Mouse (Mus musculus): ENCODE data around the gene Prkci.
A peak's percentile ranks its signal among the peaks of the same experiment; 100 is the strongest.

Prkci gene

GRCm38 (mm10) chr3:31085000-31085399 lies 89.5 kb downstream of the Prkci start:
- DNase-seq (ENCODE audit: low spot score) = no peak

DNA sequence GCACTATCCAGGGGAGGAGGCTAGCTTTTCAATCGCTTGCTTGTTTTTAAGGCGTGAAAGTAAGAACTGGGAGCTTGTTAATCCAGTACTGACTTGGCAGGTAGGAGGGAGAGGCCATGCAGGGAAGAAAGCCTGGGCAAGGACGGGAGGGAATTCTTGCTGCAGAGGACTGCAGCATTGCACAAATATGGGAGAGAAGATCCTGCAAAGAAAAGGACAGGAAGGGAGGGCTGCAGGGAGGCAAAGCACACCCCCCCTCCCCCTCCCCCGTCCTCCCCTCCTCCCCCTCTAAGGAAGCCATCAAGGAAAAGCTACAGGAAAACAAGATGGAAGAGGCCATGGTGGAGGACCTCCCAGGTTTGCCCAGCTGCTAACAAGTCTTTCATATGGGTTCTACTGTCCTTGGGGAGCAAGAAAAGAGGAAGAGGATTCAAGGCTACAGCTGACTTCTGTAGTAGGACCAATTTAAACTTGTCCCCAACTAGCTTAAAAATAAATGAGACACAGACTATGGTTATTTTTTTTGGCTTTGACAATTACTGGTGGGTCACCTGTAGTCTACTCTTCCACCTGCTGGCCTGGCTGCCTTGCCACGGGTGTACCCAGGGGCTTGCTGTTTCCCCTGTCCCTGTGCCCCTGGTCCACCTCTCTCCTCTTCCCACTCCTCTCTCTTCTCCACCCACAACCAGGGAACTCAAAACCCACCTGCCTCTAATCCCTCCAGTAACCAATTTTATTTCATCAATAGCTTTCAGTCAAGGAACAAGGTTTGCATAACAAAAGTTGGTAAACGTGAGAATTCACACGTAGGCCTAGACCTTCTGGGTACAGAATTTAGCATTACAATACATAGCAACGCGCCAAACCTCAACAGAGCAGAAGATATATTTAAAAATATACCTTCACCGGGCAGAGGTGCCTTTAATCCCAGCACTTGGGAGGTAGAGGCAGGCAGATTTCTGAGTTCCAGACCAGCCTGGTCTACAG lies 93.5 kb downstream of the Prkci start:
- no peak for DNase-seq (ENCODE audit: low spot score)

GRCm38 (mm10) chr3:31089956-31090355 lies 94.4 kb downstream of the Prkci start:
- no peak for DNase-seq (ENCODE audit: low spot score)

GRCm38 (mm10) chr3:31093196-31093595 lies 97.6 kb downstream of the Prkci start:
- DNase-seq (ENCODE audit: low spot score) = peak; percentile 74

DNA sequence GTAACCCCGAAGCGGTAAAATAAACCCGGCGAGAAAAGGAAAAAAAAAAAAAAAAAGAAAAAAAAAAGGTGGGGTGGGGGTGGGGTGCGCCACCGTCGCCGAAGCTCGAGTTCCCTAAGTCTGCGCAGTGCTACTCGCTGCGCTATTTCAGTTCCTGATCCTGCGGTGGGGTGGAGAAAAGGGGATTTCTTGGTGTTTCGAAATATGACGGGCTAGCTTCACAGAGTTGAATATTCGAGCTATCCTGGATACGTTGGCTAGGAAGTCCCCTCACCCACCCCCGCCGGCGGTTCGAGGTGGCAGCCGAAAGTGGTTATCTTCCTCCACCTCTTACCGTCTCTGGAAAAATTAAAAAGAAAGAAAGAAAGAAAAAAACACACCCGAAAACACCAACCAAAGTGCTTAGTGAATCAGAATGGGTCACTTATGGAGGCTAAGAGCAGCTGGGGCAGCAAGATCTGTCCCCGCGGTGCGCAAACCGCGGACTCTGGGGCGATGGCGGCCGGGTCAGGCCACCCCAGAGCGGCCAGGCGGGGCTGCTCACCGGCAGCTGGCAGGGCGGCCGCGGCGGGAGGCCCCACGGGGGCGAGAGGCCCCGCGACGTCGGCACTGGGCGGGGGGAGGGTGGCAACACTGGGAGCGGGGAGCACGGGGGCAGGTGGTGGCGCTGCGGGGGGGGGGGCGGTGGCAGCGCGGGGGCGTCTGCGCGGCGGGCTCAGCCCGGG lies 98.2 kb downstream of the Prkci start:
- peak; percentile 74 for DNase-seq (ENCODE audit: low spot score)

DNA sequence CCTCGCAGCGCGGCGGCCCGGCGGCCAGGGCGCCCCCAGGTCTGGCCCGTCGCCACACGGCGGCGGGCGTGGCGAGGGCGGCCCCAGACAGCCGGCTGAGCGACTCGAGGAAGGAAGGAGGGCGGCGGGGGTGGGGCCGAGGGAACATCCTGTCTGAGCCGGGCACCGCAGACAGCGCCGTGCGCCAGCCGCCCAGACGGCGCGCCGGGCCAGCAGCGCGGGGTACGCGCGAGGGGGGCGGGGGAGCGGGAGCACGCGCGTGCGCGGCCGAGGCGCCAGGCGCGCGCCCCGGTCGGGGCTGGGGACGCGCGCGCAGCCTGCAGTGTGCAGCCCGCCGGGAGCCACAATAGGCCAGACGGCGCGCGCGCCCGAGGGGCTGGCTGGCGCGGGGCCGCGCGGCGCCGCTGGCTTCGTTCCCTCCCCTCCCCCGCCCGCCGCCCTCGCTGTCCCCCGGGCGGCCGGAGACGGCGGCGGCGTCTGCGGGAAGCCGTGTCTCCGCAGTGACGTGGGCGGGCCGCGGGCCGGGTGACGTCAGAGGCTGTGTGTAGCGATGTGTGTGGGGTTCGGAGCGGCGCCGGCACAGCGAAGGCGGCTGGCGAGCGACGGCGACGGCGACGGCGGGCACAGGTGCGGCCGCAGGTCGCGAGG lies 99.1 kb downstream of the Prkci start, which contains the start of gene Skil:
TSS of gene Skil (plus strand) at position 528 of the 648 bp plus-strand sequence.
- peak; percentile 94 for DNase-seq (ENCODE audit: low spot score)

DNA sequence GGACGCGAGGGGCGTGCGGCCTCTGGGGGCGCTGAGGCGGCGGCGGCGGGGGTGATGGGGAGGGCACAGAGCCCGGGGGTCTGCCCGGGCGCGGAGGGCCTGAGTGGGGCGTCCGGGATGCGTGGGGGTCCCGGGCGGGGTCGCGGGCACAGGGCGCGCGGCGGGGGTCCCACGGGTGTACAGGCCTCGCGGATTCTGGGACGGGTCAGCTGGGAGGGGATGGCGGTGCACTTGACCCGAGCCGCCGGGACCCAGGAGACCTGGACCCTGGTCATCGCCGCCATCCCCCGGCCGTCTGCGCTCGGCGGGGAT lies 99.6 kb downstream of the Prkci start:
- no peak for DNase-seq (ENCODE audit: low spot score)

GRCm38 (mm10) chr3:31095491-31096154 lies 100.1 kb downstream of the Prkci start:
- peak; percentile 64 for DNase-seq (ENCODE audit: low spot score)

GRCm38 (mm10) chr3:31096155-31097101 lies 100.9 kb downstream of the Prkci start:
- no peak for DNase-seq (ENCODE audit: low spot score)

DNA sequence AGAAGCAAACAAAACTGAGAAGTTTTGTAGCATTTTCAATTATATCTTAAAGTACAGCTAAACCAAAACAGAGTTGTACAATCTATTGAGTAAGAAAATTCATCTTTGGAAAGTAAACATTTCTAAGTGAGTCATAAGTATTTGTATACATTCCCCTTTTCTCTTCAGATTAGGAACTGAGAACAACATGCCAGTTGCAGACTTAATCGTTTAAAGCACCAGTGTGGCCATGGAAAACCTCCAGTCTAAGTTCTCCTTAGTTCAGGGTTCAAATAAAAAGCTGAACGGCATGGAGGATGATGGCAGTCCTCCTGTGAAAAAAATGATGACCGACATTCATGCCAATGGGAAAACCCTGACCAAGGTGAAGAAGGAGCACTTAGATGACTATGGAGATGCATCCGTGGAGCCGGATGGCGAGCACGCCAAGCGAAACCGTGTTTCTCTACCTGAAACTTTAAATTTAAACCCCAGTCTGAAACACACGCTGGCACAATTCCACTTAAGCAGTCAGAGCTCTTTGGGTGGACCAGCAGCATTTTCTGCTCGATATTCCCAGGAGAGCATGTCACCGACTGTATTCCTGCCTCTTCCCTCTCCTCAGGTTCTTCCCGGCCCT lies 101.7 kb downstream of the Prkci start:
- DNase-seq (ENCODE audit: low spot score) = no peak

DNA sequence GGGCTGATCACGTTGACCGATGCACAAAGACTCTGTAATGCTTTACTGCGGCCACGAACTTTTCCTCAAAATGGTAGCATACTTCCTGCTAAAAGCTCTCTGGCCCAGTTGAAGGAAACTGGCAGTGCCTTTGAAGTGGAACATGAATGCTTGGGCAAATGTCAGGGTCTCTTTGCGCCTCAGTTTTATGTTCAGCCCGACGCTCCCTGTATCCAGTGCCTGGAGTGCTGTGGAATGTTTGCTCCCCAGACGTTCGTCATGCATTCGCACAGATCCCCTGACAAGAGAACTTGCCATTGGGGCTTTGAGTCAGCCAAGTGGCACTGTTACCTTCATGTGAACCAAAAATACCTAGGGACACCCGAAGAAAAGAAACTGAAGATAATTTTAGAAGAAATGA lies 102.4 kb downstream of the Prkci start:
- no peak for DNase-seq (ENCODE audit: low spot score)

DNA sequence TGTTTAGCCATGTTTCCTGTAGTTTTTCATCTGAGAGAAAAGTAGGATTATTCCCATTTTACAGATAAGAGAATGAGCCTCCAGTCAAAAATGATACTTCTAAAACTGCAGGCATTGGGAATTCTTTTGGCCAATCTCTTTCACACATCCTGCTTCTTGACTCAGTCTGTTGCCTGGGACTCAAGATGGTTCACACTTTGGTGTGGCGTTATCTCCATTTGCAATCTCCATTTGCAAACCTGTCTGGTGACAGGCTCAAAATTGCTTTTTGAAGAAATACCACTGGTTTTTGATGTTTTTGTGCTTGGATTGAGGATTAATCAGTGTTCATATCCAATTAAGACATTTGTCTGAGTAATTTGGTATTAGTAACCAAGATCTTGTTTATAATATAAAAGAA lies 103.0 kb downstream of the Prkci start:
- no peak for DNase-seq (ENCODE audit: low spot score)

GRCm38 (mm10) chr3:31100026-31100425 lies 104.5 kb downstream of the Prkci start:
- DNase-seq (ENCODE audit: low spot score) = no peak

DNA sequence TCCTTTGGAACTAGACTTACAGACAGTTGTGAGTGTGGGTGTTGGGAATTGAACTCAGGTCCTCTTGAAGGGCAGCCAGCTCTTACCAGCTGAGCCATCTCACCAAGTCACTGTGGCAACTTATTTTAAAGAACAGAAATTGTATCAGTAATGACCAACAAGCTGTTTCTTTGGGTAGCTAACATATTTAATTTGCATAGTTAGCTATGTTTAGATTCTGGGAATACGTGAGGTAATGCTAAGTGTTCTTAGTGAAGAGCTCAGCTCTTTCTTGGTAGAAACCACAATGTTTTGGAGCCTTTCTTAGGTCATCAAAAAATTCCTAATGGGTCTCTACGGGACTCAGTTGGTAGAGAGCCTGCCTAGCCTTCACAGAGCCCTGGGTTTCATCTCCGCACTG lies 105.3 kb downstream of the Prkci start:
- no peak for DNase-seq (ENCODE audit: low spot score)

All from layer of hippocampus, adult 11-12 months (tissue).